Mouse (Mus musculus) heart, embryonic 10.5 days (tissue): ENCODE data around the gene Folr1. TPM values are rescaled to one million over a fixed set of nuclear protein-coding genes. Genes with fewer than 3 reads are reported as not detected.

ENCODE experiments used
- DNase-seq: peaks from one replicate; pipeline ENCODE4 v3.0.0-alpha.2; 2017; ENCODE audit warnings: low spot score
- H3K27ac ChIP-seq: fragments of 300-500 bp; sonication (generic); 2 replicates; pipeline ENCODE4 v1.5.1; 2016; ENCODE audit warnings: mild to moderate bottlenecking
- H3K27me3 ChIP-seq: fragments of 300-500 bp; sonication (generic); 2 replicates; pipeline ENCODE4 v1.6.1; 2016; ENCODE audit warnings: mild to moderate bottlenecking; ENCODE audit not compliant: poor library complexity, insufficient read depth, severe bottlenecking
- H3K36me3 ChIP-seq: fragments of 300-500 bp; sonication (generic); 2 replicates; pipeline ENCODE4 v1.6.1; 2016; ENCODE audit warnings: mild to moderate bottlenecking, moderate library complexity
- H3K4me1 ChIP-seq: fragments of 300-500 bp; sonication (generic); 2 replicates; pipeline ENCODE4 v1.6.1; 2016; ENCODE audit warnings: mild to moderate bottlenecking
- H3K4me3 ChIP-seq: fragments of 300-500 bp; sonication (generic); 2 replicates; pipeline ENCODE4 v1.5.1; 2016; ENCODE audit warnings: mild to moderate bottlenecking, moderate library complexity
- H3K9me3 ChIP-seq: fragments of 300-500 bp; sonication (generic); 2 replicates; pipeline ENCODE4 v1.6.1; 2016; ENCODE audit warnings: mild to moderate bottlenecking, moderate library complexity
- WGBS: fragments of 180-500 bp; shearing (Covaris S2); methylation state at CpG from one replicate; pipeline ENCODE4 v1.1.7; 2016; 5-methylcytosine and 5-hydroxymethylcytosine counted together
- polyA plus RNA-seq: library from polyadenylated mRNA; unstranded; fragments of >200 nt; fragmentation: Nextera tagmentation; extraction: Ambion mirVana; gene quantifications from 2 replicates; pipeline ENCODE4 v1.2.1, GENCODE M21; 2016

The Folr1 gene
- polyA plus RNA-seq, 1 experiment from 2014 or later: 2.1 TPM

DNA sequence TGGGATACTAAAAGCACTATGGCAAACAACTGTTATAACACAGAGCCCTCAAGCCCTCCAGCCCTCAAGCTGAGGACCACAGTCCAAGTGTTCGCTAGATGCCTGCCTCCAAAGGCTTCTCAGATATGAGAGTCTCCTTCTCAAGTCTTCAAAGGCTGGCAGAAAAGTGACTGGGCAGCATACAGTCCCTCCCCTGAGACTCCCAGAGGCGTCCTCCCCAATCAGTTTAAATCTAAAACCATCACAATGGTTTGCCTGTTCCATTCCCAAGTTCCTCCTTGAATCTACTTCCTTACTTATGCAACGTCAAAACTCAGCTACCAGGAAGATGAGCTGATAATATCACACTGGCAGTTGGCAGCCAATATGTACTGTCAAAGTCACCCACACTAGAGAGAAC, 7.2 kb downstream of the Folr1 start, which contains the start of gene Anapc15:
Anapc15 (plus strand) TSS at position 301 of the 400 bp plus-strand sequence.
- WGBS: 60% methylated on average over 3 of the region's 3 CpGs
- 0 out of 2 replicates have a peak, but pooled peaks cover 5% of the 10 kb centered on the region for H3K4me1 ChIP-seq
- no peaks in the 10 kb centered on the region for H3K9me3 ChIP-seq
- no peak for DNase-seq
- H3K27ac ChIP-seq: no peak within 1 kb of the TSS
- H3K4me3 ChIP-seq: no peak within 1 kb of the TSS
- H3K27me3 ChIP-seq: no peaks in the 10 kb centered on the region
- no peaks in the 10 kb centered on the region for H3K36me3 ChIP-seq

DNA sequence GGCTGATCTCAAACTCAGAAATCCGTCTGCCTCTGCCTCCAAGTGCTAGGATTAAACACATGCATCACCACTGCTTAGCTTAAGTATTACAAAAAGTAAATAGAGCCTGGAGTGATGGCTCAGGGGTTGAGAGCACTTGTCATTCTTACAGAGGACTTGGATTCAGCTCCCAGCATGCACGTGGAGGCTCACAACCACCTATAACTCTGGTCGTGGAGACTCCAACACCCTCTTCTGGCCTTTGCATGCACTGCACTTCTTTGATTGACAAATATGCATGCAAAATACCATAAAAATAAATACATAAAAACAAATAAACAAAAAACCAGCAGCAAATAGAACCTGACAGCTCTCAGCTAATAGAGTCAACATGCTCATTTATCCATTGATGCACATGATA, 8.3 kb downstream of the Folr1 start:
- Histone ChIP-seq H3K27ac (no peak overlapping the region), H3K4me1 (0 out of 2 replicates have a peak, but pooled peaks cover 5% of the 10 kb centered on the region), H3K9me3 (no peaks in the 10 kb centered on the region), H3K36me3 (no peaks in the 10 kb centered on the region), H3K27me3 (no peaks in the 10 kb centered on the region), H3K4me3 (no peak overlapping the region)
- DNase-seq: no peak
- 67% methylated on average over 3 of the region's 3 CpGs for WGBS

DNA sequence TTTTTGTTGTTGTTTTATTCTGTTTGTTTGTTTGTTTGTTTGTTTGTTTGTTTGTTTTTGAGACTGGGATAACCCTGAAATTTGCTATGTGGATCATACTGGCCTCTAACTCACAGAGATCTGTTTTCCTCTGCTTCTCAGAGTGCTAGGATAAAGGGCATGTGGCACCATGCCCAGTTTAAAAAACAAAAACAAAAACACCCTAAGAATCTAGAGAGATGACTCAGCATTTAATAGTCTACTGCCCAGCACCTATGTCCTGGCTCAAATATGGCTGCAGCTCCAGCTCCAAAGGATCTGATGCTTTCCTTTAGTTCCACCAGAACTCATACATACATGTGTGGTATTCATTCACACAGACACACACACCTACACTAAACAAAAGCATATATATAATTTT, 9.6 kb downstream of the Folr1 start:
- Histone ChIP-seq H3K4me1 (no peaks in the 10 kb centered on the region), H3K27me3 (no peaks in the 10 kb centered on the region), H3K27ac (no peak overlapping the region), H3K9me3 (no peaks in the 10 kb centered on the region), H3K36me3 (no peaks in the 10 kb centered on the region), H3K4me3 (no peak overlapping the region)
- no peak for DNase-seq

DNA sequence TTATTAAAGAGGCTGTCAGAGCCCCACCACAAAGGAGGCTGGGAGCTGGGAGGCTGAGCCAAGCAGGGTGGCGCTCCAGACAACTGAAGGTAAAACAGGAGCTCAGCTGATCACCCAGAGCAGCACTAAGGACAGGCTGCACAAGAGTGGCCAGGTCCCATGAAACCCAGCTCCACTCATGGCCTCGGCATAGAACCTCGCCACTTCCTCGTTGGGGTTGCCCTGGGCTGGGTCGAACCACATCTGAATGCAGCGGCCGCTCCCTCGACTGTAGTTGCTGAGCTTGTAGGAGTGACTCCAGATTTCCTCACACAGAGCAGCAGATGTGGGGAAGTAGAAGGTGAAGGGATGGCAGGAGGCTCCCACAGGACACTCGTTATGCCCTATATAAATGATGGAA, 12.2 kb downstream of the Folr1 start:
- no peaks in the 10 kb centered on the region for H3K9me3 ChIP-seq
- no peak overlapping the region for H3K4me3 ChIP-seq
- no peaks in the 10 kb centered on the region for H3K27me3 ChIP-seq
- 80% methylated on average over 9 of the region's 9 CpGs for WGBS
- no peak overlapping the region for H3K27ac ChIP-seq
- no peak for DNase-seq
- H3K36me3 ChIP-seq: no peaks in the 10 kb centered on the region
- no peaks in the 10 kb centered on the region for H3K4me1 ChIP-seq

DNA sequence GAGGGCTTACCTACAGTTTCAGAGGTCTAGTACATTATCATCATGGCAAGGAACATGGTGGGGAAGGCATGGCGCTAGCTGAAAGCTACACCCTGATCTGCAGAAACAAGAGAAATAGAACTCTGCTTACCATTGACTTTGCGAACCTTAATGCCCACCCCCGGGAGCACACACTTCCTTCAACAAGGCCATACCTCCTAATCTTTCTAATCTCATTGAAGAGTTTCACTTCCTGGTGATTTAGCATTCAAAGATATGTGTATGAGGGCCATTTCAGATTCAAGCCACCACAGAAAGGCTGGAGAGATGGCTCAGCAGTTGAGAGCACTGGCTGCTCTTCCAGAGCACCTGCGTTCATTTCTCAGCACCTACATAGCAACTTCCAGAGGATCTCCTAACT, 13.5 kb downstream of the Folr1 start, which contains the start of gene Folr2:
Folr2 (minus strand) TSS at position 101 of the 400 bp plus-strand sequence.
- H3K36me3 ChIP-seq: no peaks in the 10 kb centered on the region
- H3K27me3 ChIP-seq: no peaks in the 10 kb centered on the region
- H3K4me1 ChIP-seq: no peaks in the 10 kb centered on the region
- H3K27ac ChIP-seq: no peak within 1 kb of the TSS
- WGBS: 89% methylated on average over 4 of the region's 4 CpGs
- no peaks in the 10 kb centered on the region for H3K9me3 ChIP-seq
- H3K4me3 ChIP-seq: no peak within 1 kb of the TSS
- DNase-seq: no peak

DNA sequence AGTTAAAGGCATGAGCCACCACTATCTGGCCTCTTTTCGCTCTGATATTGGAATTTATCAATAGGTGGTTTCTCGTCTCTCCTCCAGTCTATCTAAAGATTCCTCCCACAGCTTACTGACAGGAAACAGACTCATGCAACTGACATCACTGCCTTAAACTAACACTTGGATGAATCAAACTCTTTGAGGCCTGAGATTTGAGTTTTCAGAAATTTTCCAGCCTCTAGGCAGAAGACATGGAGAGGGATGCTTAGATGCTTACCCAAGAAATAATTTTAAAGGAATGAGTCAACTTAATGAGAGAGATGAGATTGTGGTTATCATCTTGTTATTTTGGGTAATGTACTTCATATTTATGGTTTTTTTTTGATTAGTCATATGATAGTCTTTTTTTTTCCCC, 16.8 kb downstream of the Folr1 start:
- Histone ChIP-seq H3K9me3 (no peaks in the 10 kb centered on the region), H3K4me1 (no peaks in the 10 kb centered on the region), H3K4me3 (no peak overlapping the region), H3K36me3 (no peaks in the 10 kb centered on the region), H3K27me3 (no peaks in the 10 kb centered on the region), H3K27ac (no peak overlapping the region)
- WGBS: 52% methylated on average over 2 of the region's 2 CpGs
- DNase-seq: no peak

DNA sequence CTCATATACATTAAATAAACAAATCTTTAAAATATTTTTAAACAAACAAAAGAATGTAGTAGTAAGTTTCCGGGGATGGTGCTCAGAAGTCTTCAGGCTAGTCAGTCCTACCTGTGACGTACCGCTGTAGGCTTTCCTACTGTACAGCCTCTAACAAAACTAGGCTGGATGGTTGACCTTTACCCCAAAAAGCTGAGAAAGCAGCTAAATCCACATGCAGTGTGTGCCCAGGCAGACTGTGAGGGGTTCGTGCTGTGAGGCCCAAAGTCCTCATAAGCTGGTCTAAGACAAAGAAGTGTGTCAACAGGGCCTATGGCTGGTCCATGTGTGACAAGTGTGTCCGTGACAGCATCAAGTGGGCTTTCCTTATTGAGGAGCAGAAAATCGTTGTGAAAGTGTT, 17.7 kb downstream of the Folr1 start:
- Histone ChIP-seq H3K4me1 (no peaks in the 10 kb centered on the region; the same call in 1 of the 2 replicates), H3K27ac (no peak overlapping the region), H3K9me3 (no peaks in the 10 kb centered on the region), H3K4me3 (no peak overlapping the region), H3K27me3 (no peaks in the 10 kb centered on the region), H3K36me3 (no peaks in the 10 kb centered on the region)
- DNase-seq: no peak
- WGBS: 86% methylated on average over 6 of the region's 6 CpGs

DNA sequence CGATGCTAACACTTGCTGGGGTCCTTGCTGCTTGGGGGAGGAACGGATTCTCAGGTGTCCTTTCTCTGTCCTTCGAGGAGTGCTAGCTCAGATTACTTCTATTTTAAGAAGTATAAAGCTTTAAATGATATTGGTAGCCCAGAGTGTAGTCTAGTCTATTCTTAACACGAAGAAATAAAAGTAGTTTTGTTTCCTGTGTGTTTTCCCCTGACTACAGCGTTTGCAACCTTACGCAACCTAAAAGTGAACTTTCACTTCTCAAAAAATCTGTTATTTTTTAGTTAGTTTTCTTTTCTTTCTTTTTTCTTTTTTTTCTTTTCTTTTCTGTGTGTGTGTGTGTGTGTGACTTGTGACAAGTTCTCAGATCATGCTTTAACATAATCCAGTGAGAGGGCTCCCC, 18.9 kb downstream of the Folr1 start:
- Histone ChIP-seq H3K27me3 (no peaks in the 10 kb centered on the region), H3K27ac (no peak overlapping the region), H3K4me1 (no peaks in the 10 kb centered on the region; the same call in 1 of the 2 replicates), H3K36me3 (no peaks in the 10 kb centered on the region), H3K4me3 (no peak overlapping the region), H3K9me3 (no peaks in the 10 kb centered on the region)
- 78% methylated on average over 6 of the region's 6 CpGs for WGBS
- DNase-seq: no peak

DNA sequence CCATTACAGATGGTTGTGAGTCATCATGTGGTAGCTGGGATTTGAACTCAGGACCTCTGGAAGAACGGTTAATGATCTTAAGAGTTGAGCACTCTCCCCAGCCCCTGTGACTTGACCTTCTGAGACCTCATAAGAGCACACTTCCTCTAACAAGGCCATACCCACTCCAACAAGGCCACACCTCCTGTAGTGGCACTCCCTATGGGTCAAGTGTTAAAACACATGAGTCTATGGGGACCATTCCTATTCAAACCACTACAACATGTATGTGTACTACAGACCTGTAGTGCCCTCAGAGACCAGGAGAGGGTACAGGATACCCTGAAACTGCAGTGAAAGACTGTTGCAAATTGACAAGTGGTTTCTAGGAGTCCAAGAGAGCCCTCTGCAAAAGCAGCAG, 22.7 kb downstream of the Folr1 start:
- Histone ChIP-seq H3K36me3 (no peaks in the 10 kb centered on the region), H3K9me3 (no peaks in the 10 kb centered on the region), H3K27ac (no peak overlapping the region), H3K4me3 (no peak overlapping the region), H3K4me1 (peaks cover 4% of the 10 kb centered on the region; the same call in 1 of the 2 replicates), H3K27me3 (no peaks in the 10 kb centered on the region)
- DNase-seq: no peak
- 89% methylated on average over 1 of the region's 1 CpGs for WGBS

DNA sequence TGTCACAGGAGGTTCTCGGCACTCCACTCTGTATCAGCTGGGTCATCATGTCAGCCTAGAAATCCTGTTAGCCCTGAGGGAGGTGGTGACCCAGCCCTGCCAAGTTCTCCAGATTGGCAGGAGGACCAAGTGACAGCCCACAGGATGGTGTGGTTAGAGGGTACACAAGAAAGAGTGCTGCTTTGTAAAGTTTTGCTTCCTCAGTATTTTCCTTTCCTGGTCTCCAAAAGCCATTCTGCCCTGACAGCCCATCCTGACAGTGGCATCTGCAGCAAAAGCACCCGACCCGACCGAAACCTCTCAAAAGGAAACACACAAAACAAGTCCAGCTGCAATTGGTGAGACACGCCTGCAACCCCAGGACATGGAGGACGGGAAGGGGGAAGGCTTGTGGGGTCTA, 26.4 kb downstream of the Folr1 start:
- DNase-seq: no peak
- Histone ChIP-seq H3K9me3 (no peaks in the 10 kb centered on the region), H3K27me3 (no peaks in the 10 kb centered on the region), H3K36me3 (no peaks in the 10 kb centered on the region; the same call in 1 of the 2 replicates), H3K4me1 (peaks cover 4% of the 10 kb centered on the region; the same call in 1 of the 2 replicates), H3K27ac (no peak overlapping the region), H3K4me3 (no peak overlapping the region)
- 68% methylated on average over 6 of the region's 6 CpGs for WGBS

DNA sequence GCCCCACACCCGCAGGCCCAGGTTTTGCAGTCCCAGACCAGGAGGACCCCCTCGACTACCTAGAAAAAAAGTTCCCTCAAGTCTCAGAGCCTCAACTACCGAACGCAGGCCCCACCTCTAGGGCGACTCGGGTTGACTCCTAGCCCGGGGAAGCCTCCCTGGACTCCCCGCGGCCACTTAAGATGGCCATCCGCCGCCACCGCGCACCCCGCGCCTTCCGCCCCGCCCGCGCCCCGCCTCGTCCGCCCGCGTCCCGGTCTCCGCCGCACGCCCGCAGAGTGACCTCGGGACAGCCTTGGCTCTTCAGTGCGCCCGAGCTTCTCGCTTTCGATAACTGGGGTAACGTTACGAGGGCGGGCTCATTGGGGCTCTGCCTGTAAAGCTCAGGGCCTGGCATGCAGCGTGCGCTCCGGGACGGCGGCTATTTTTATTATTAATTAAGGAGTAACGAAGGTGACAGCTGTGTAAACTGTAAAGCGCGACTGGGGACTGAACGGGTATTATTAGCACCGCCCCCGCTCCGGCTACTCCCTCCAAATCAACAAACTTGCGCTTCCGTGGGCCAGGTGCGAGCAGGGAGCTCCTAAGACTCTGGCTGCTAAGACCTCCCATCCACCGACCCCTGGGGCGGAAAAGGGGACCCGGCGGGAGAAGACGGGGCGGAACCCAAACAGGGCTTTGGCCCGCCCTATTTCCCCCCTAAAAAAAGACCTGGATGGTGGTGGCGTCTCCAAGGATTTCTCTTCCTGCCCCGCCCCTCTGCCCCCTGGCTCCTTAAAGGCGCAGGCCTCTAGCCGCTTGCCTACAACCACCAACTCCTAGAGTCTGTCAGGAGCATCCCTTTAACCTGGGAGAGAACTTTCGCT, 32.7 kb downstream of the Folr1 start, which contains the start of gene Inppl1:
Inppl1 (minus strand) TSS at position 624 of the 866 bp plus-strand sequence.
- H3K36me3 ChIP-seq: peaks cover 15% of the 10 kb centered on the region
- H3K4me3 ChIP-seq: peak within 1 kb of the TSS; percentile 97
- H3K9me3 ChIP-seq: no peaks in the 10 kb centered on the region
- peak within 1 kb of the TSS; percentile 100 for H3K27ac ChIP-seq
- H3K4me1 ChIP-seq: peaks cover 37% of the 10 kb centered on the region
- no peaks in the 10 kb centered on the region for H3K27me3 ChIP-seq
- under 1% methylated on average over 64 of the region's 64 CpGs for WGBS
- DNase-seq: peak; percentile 93

DNA sequence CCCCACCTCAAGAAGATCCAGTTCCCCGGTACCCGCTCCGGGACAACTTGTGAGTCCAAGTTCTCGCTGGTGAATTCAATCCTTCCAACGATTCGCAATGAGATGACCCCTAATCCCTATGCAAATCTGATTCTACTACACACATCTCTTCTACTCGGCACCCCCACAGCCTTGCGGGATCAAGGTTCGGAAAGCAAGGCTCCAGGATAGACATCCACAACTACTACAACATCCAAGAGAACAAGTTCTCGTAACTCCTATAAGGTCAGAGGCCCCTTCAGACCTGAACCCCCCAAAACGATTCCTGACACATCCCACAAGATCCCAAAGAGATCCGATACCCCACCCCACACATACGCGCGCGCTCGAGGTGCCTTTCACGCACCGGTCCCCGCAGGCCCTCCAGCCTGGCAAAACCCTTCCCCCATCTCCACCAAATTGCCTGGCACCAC, 33.4 kb downstream of the Folr1 start:
- no peak for DNase-seq
- H3K36me3 ChIP-seq: peaks cover 22% of the 10 kb centered on the region
- H3K9me3 ChIP-seq: no peaks in the 10 kb centered on the region
- peaks cover 37% of the 10 kb centered on the region for H3K4me1 ChIP-seq
- peak overlapping the region; percentile 97 for H3K4me3 ChIP-seq
- WGBS: under 1% methylated on average over 20 of the region's 20 CpGs
- peak overlapping the region; percentile 100 for H3K27ac ChIP-seq
- H3K27me3 ChIP-seq: no peaks in the 10 kb centered on the region
